Mouse (Mus musculus) megakaryocyte, adult 5-6 weeks (primary cell): ENCODE measurements around the gene Galntl6. TPM values are rescaled to one million over a fixed set of nuclear protein-coding genes. Genes with fewer than 3 reads are reported as not detected.

Experiments
- ATAC-seq: 2 replicates; pipeline ENCODE4 v1.8.0; 2016; ENCODE audit warnings: mild to moderate bottlenecking, inconsistent platforms; ENCODE audit not compliant: poor library complexity, severe bottlenecking
- total RNA-seq, 2 experiments: library from RNA; stranded (forward) in 1 of 2; stranded (reverse) in 1 of 2; fragments of 153-499, 151-499 nt in 1 of 2; fragments of 221-1000, 200-1000 nt in 1 of 2; gene quantifications; 2 replicates each; pipeline versions ENCODE4 v1.2.3 to v1.2.4; 2015 to 2017

Gene Galntl6
- total RNA-seq, 2 experiments from 2014 or later: 0.22 TPM; not detected in 1

GRCm38 (mm10) chr8:58290080-58290479, 622.4 kb downstream of the Galntl6 start:
- no peak for ATAC-seq

GRCm38 (mm10) chr8:58265485-58265884, 647.0 kb downstream of the Galntl6 start:
- no peak for ATAC-seq

DNA sequence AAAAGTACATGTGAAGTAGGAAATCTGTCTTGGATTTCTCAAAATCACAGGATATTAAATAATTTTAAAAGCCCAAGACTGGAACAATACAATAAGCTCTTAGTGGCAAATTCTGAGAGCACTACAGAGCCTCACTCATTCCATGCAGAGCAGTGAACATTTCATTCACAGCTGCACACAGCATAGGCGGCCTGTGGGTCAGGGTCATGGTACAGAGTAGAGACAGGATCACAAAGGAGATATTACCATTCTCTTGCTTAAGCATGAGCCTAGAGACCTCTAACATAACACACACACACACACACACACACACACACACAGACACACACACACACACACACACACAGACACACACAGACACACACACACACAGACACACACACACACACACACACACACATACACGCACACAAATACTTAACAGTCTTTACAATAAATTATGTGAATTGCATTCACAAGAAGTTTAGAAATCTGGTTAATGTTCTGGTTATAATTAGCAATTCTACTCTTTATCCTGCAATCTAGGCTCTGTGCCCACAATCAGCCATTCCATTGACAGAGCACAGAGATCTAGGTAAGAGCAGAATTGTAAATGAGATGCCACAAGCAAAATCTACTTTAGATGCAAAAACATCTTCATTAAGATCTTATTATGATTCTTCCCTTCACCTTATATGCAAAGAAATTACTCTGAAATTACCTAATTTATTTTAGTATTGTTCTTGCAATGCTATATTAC, 653.7 kb downstream of the Galntl6 start:
- no peak for ATAC-seq

- no peak for ATAC-seq
Observed at GRCm38 (mm10) chr8:58253620-58254019, 658.8 kb downstream of the Galntl6 start.

DNA sequence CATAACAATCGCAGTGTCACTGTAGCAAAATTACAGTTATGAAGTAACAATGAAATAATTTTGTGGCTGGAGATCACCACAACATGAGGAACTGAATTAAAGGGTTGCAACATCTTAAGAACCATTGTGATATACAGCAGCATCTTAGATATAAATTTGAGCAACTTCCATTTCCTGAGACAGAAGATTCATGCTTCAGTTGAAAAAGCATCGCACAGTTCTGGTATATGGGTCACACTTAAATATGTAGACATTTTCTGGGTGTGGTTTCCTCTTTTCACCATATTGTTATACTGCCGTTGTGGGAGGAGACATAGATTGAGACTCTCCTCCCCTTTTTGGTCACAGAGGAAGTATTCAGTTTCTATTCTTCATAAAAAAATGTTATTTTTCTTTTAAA, 667.6 kb downstream of the Galntl6 start:
- peak; percentile 88 for ATAC-seq

- no peak for ATAC-seq
Observed at GRCm38 (mm10) chr8:58234220-58234619, 678.2 kb downstream of the Galntl6 start.

DNA sequence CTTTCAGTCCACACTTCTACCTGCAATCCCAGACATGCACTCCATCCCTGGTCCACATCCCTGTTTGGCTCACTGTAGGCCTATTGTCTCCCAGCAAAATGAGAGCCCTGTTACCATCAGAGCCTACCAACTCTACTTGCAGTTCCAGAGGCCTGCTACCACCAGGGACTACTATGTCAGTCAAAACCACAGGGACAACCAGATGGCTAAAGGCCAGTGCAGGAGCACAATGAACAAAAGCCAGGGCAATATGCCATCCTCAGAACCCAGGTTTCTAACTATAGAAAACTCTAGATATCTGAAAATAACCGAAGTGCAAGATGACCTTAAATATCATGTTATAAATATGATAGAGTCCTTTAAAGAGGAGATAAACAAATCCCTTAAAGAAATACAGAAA, 683.7 kb downstream of the Galntl6 start:
- no peak for ATAC-seq

- ATAC-seq: no peak
Observed at GRCm38 (mm10) chr8:58217885-58218284, 694.6 kb downstream of the Galntl6 start.

DNA sequence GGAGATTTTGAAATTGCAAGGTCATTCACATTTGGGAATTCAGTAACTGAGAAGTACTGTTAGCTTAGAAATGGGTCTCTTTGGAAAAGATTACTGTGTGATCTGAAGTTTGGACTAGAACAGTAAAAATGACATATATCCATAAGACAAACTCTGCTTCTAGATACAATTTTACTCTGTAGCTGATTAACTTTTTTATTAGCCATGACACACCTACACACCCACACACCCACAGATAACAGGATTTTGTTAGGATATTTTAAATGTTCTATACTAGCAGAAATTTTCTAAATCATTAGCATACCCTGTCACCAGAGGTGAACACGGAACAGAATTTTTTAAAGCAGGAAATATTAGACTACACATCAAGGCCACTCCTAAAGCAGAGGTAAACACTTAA, 722.7 kb downstream of the Galntl6 start:
- no peak for ATAC-seq

- 0 out of 2 replicates have a peak, but pooled peaks have one; percentile 45 for ATAC-seq
Observed at GRCm38 (mm10) chr8:58146961-58147360, 765.5 kb downstream of the Galntl6 start.

DNA sequence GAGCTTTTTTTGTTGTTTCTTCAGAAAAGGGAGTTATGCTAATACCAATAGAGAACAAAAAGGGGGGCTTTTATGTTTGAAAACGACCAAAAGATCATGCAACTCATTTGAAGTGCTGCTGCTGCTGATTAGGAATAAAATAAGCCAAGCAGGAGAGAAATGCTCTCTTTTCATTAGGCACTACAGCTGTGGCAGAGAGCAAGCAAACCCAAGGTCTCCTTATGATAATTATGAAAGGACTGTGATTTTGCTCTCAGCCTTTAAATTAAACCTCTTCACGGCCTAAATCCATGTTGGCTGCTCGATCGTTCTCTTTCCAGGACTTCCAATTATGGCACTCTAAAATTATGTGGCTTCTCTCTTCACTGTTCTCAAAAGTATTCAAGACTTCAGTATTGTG, 825.7 kb downstream of the Galntl6 start:
- no peak for ATAC-seq

- ATAC-seq: no peak
Observed at GRCm38 (mm10) chr8:58084931-58085330, 827.5 kb downstream of the Galntl6 start.

DNA sequence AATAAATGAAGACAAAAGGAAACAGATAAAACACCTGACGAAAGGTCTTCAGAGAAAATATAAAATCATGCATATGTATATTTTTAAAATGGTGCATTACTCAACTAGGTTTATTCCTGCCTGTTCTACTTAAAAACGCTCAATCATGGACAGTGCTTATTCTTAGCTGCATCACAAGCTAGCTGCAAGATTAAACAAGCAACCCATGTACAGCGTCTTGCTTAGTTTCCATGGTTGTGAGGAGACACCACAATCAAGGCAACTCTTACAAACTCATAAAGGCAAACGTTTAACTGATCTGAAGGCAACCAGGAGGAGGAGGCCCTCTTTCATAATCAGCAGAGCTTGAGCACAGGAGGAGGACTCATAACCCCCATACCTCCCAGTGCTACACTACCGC, 830.7 kb downstream of the Galntl6 start:
- no peak for ATAC-seq

DNA sequence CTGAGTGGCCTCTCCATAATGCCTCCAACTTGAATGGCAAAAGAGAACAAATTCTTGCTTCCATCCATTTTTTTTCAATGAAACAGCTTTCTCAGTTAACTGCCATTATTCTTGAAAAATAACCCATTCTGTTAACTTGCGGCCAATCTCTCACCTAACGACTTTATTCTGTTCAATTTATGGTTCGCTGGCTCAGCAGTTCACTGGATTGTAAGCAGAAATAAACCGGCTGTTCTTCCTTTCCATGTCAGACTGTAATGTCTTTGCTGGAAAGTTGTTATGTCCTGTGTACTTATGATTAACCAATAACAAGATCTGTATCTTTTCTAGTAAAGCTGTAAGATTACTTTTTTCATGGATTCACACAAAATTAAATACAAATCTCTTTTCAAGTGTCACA, 837.8 kb downstream of the Galntl6 start:
- no peak for ATAC-seq

- no peak for ATAC-seq
Observed at GRCm38 (mm10) chr8:58073733-58074132, 838.7 kb downstream of the Galntl6 start.

DNA sequence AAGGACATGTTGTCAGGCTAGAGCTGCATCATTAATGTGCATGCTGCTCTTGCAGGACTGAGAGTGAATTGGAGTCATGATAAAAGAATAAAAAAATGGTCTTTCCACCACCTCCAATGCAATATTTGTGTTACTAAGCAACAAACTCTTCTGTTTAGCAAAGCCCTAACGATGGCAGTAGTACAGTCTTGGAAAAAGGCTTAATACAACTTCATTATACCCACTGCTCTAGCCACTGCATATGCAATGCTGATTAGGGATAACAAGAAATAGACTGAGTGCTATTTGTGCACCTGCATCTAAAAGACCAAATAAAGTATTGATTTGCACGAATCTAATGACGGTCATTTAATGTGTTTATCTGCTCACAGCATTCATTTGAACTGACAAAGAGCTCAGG, 880.2 kb downstream of the Galntl6 start:
- no peak for ATAC-seq

DNA sequence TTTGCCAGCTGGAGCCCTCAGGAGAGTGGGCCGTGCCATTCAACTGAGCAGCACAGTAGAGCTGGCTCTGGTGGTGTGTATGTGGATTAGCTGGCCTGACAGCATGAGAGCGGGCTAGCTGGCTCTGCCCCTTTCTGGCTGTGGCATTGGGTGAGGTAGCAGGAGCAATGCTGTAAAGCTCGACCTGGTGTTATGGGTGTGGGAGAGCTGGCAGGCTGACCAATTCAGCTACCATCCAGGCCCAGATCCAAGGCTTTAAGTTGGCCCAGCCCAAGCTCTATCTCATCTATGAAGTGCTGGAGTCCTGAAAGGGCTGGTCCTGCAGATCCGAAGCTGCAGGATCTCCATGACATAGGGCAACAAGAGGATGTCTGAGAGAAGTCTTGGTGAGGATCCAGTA, 886.9 kb downstream of the Galntl6 start:
- no peak for ATAC-seq

- no peak for ATAC-seq
Observed at GRCm38 (mm10) chr8:58025094-58025493, 887.3 kb downstream of the Galntl6 start.

DNA sequence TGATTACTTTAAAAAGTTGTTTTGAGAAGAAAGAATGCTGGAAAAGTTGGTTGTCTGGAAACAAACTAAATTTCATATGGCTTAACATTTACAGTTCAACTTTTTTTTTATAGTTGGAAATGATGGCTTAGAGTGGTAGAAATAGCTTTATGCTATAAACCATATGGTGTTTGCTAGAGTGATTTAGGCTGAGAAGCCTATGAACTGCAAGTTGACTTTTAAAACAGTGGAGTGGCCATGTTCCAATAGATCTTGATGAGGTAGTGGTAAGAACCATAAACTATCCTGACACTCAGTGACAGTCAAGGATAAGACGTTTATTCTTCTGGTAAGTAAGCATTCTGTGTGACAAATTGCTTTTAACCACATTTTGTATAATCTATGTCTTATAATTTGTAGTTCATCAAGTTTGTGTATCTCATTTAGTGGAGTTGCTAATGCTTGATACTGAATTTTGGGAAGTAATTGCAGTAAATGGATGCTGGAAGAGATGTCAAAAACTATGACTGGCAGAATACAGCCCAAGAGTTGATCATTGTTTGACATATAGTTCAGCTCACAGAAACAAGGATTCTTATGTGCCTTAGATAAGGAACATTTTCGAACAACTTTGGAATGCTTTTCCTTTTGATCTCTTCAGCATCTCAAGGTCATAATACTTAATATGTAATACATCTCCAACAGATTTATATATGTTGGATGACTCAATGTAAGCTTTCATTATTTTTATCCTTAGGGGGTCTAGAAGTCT, 888.8 kb downstream of the Galntl6 start:
- no peak for ATAC-seq

- no peak for ATAC-seq
Observed at GRCm38 (mm10) chr8:57989428-57990171, 922.8 kb downstream of the Galntl6 start.

DNA sequence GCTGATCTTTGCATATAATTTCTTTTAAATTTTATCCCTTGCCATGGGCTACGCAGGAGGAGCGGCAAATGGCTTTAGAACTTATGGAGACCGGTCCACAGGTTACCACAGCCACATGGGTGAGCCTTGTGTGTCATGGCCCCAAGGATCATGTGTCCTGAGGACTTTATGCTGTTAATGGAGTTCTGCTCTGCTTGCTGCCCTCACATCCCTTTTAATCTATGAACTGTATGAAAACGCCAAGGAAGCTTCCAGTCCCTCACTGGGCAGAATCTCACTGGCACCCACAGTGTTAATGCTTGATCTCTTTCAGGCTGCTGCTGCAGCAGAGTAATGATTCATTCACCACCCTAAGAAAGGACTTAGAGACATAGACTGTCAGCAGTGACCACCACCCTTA, 935.1 kb downstream of the Galntl6 start:
- no peak for ATAC-seq

DNA sequence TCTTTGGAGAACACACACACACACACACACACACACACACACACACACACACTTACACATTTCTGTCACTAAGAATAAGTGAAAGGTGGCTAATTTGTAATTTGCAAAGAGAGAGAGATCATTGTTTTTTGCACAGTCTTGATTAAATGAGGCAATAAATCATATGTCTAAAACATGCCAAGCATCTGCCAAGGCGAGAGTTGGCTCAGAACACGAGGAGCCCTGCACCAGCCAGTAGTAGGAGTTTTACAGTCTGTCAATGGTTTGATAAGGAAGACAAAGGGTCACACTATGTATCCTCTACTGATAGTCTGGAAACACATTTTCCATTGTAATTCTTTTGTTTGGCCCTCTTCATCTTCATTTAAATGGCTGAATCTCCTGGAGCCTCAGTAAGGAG, 938.3 kb downstream of the Galntl6 start:
- ATAC-seq: no peak
